Mouse (Mus musculus) liver, embryonic 16.5 days (tissue): ENCODE measurements around the gene Ranbp3. TPM values are rescaled to one million over a fixed set of nuclear protein-coding genes. Genes with fewer than 3 reads are reported as not detected.

Experiments used
- ATAC-seq: fragments of 200-750 bp; cut with Nextera tagmentation; 2 replicates; pipeline ENCODE4 v1.8.0; 2017; ENCODE audit warnings: low read depth, mild to moderate bottlenecking, moderate number of reproducible peaks, moderate library complexity
- H3K27ac ChIP-seq: fragments of 300-500 bp; sonication (generic); 2 replicates; pipeline ENCODE4 v1.5.1; 2014; ENCODE audit warnings: mild to moderate bottlenecking, low read length
- H3K27me3 ChIP-seq: fragments of 300-500 bp; sonication (generic); 2 replicates; pipeline ENCODE4 v1.6.1; 2014; ENCODE audit warnings: low read depth, low read length, mixed read lengths; ENCODE audit not compliant: control insufficient read depth, insufficient read depth
- H3K36me3 ChIP-seq: fragments of 300-500 bp; sonication (generic); 2 replicates; pipeline ENCODE4 v1.6.1; 2014; ENCODE audit warnings: mild to moderate bottlenecking; ENCODE audit not compliant: control insufficient read depth, insufficient read depth
- H3K4me1 ChIP-seq: fragments of 300-500 bp; sonication (generic); 2 replicates; pipeline ENCODE4 v1.6.1; 2014; ENCODE audit warnings: low read depth, low read length, mixed read lengths; ENCODE audit not compliant: control insufficient read depth
- H3K4me2 ChIP-seq: fragments of 300-500 bp; sonication (generic); 2 replicates; pipeline ENCODE4 v1.6.1; 2014; ENCODE audit warnings: low read depth, low read length, mixed read lengths
- H3K4me3 ChIP-seq: fragments of 300-500 bp; sonication (generic); 2 replicates; pipeline ENCODE4 v1.5.1; 2014; ENCODE audit warnings: low read depth, mild to moderate bottlenecking, low read length
- H3K9ac ChIP-seq: fragments of 300-500 bp; sonication (generic); 2 replicates; pipeline ENCODE4 v1.6.1; 2014; ENCODE audit warnings: low read depth, low read length
- H3K9me3 ChIP-seq: fragments of 300-500 bp; sonication (generic); replicated peaks from 2 replicates; pipeline ENCODE4 v1.6.1; 2016; ENCODE audit warnings: low read length; ENCODE audit not compliant: control insufficient read depth
- WGBS: fragments of 180-500 bp; shearing (Covaris S2); extraction: QIAGEN DNeasy Blood & Tissue Kit; methylation state at CpG from one replicate; pipeline ENCODE4 v1.1.7; 2014; ENCODE audit not compliant: insufficient replicate concordance; 5-methylcytosine and 5-hydroxymethylcytosine counted together
- polyA plus RNA-seq: library from polyadenylated mRNA; unstranded; fragments of >200 nt; fragmentation: Nextera tagmentation; extraction: Ambion mirVana; gene quantifications from 2 replicates; pipeline ENCODE4 v1.2.1, GENCODE M21; 2015

Ranbp3 gene
- polyA plus RNA-seq, 1 experiment from 2014 or later = 35.9 TPM

DNA sequence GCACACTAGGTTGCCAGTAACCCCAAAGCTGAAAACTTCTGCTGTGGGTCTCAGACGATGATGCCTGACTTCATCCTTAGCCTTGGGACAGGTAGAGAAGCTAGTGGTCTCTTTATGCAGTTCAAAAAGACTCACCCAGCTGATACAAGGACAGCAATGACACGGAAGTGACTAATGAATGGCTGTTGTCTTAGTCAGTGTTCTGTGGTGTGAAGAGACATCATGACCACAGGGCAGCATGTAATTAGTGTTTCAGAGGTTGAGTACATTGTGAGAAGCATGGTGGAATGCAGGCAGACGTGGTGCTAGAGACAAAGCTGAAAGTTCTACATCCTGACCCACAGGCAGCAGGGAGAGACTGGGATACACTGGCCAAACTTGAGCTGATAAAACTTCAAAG is 5.5 kb upstream of the Ranbp3 start:
- Histone ChIP-seq H3K4me1 (no peaks in the 10 kb centered on the region; the same call in none of the 2 replicates), H3K4me3 (no peak overlapping the region), H3K4me2 (no peak overlapping the region), H3K9me3 (no peaks in the 10 kb centered on the region), H3K27ac (no peak overlapping the region), H3K27me3 (peaks cover 16% of the 10 kb centered on the region), H3K36me3 (no peaks in the 10 kb centered on the region), H3K9ac (no peak overlapping the region)
- no peak for ATAC-seq
- WGBS = 56% methylated on average over 3 of the region's 3 CpGs

- Histone ChIP-seq H3K27ac (no peak overlapping the region), H3K9ac (peak overlapping the region; percentile 17; the same call in 1 of the 2 replicates), H3K4me2 (peak overlapping the region; percentile 72), H3K4me3 (peak overlapping the region; percentile 50), H3K36me3 (no peaks in the 10 kb centered on the region), H3K27me3 (peaks cover 16% of the 10 kb centered on the region), H3K4me1 (no peaks in the 10 kb centered on the region; the same call in none of the 2 replicates), H3K9me3 (no peaks in the 10 kb centered on the region)
- 5% methylated on average over 31 of the region's 31 CpGs for WGBS
- no peak for ATAC-seq
These were observed 4.5 kb upstream of the Ranbp3 start for GRCm38 (mm10) chr17:56668384-56669144.

- 79% methylated on average over 8 of the region's 8 CpGs for WGBS
- Histone ChIP-seq H3K27me3 (peaks cover 16% of the 10 kb centered on the region), H3K4me3 (no peak overlapping the region), H3K4me2 (no peak overlapping the region), H3K27ac (no peak overlapping the region), H3K9me3 (no peaks in the 10 kb centered on the region), H3K4me1 (peaks cover 7% of the 10 kb centered on the region), H3K9ac (no peak overlapping the region), H3K36me3 (no peaks in the 10 kb centered on the region)
- ATAC-seq = no peak
These were observed 3.3 kb upstream of the Ranbp3 start for GRCm38 (mm10) chr17:56669766-56670165.

DNA sequence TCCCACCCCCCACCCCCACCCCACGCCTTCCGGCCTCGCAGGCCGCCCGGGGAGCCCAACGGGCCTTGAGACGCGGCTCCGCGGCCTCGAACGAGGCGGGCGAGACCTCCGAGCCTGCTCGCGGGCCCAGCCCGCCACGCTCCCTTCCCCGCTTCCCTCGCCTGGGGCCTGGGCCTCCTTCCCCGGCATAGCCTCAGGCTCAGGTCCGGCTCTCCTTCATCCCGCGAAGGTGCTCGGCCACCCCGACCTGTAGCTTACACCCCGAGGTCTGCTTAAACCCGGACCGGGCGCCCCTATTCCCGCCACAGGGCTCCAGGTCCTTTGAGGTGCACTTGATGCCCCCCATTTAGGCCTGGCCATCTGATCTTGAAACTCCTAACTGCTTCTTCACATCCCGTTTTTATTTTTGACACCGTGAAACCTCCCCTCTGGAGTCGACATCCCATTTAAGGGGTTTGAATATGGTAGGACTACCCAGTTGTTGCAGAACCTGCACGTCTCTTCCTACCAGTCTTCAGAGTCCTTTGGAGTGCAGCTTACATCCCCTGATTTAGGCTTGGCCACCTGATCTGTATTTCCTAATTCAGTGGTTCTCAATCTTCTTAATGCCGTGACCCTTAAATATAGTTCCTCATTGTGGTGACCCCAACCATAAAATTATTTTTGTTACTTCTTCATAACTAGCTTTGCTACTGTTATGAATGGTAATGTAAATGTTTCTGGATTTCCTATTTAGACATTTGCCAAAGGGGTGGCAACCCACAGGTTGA is 738 bp downstream of the Ranbp3 start:
- Histone ChIP-seq H3K9ac (peak overlapping the region; percentile 96), H3K4me3 (peak overlapping the region; percentile 92), H3K4me1 (peaks cover 23% of the 10 kb centered on the region), H3K9me3 (no peaks in the 10 kb centered on the region), H3K27ac (peak overlapping the region; percentile 86), H3K27me3 (no peaks in the 10 kb centered on the region; the same call in 1 of the 2 replicates), H3K4me2 (peak overlapping the region; percentile 76), H3K36me3 (peaks cover 10% of the 10 kb centered on the region; the same call in 1 of the 2 replicates)
- peak; percentile 8; the same call in 1 of the 2 replicates for ATAC-seq
- WGBS = under 1% methylated on average over 37 of the region's 37 CpGs

DNA sequence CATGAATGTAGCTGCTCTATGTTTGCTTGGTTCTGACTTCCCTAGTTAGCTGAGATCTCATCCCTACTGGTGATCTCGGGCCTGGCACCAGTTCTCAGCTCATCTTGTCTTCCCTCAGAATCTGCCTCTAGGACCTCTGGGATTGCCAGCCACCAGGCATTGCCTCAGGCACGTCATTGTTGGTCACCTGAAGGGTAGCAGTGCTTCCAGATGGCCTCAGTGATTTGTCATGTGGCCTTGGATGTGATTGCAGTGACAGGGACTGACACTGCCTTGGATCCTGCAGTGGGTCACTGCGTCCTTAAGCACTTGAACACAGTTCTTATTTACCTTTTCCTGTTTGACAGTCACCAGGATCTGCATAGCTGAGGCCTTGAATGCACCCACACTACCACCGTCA is 8.7 kb downstream of the Ranbp3 start:
- 75% methylated on average over 4 of the region's 4 CpGs for WGBS
- H3K27ac ChIP-seq = no peak overlapping the region

DNA sequence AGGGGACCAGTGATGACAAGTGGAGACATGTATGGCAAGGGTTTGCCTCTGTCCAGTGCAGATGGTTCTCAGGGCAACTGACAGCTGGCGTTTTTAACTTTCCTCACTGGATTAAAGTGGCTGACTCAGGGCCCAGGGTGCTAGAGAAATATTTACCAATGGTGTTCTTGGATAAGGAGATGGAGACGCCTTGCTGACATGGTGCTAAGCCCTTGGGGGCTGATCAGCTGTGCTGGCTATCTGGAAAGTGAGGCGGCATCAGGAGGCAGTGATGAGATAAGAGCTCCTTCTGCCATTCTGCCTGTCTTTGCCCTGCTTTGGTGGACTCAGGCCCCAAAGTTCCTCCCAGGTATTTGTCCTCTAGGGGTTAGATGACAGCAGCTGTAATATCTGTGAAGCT is 9.8 kb downstream of the Ranbp3 start:
- 25% methylated on average over 3 of the region's 3 CpGs for whole genome bisulfite sequencing
- no peaks in the 10 kb centered on the region for H3K27me3 ChIP-seq
- peak overlapping the region; percentile 18 for H3K4me2 ChIP-seq
- peak overlapping the region; percentile 19; the same call in 1 of the 2 replicates for H3K9ac ChIP-seq
- peak; percentile 77 for ATAC-seq
- peaks cover 38% of the 10 kb centered on the region for H3K4me1 ChIP-seq
- H3K27ac ChIP-seq = peak overlapping the region; percentile 59; the same call in 1 of the 2 replicates
- peaks cover 21% of the 10 kb centered on the region for H3K36me3 ChIP-seq
- H3K9me3 ChIP-seq = no peaks in the 10 kb centered on the region
- H3K4me3 ChIP-seq = no peak overlapping the region

More for the DNA sequence above, 8.7 kb downstream of the Ranbp3 start:
- Histone ChIP-seq H3K36me3 (peaks cover 26% of the 10 kb centered on the region), H3K4me2 (no peak overlapping the region), H3K4me1 (peaks cover 29% of the 10 kb centered on the region), H3K9ac (no peak overlapping the region), H3K9me3 (no peaks in the 10 kb centered on the region), H3K27me3 (no peaks in the 10 kb centered on the region), H3K4me3 (no peak overlapping the region)
- ATAC-seq = no peak

GRCm38 (mm10) chr17:56683546-56684140 is 10.5 kb downstream of the Ranbp3 start:
- Histone ChIP-seq H3K9ac (no peak overlapping the region), H3K4me2 (no peak overlapping the region), H3K4me1 (peaks cover 46% of the 10 kb centered on the region), H3K9me3 (no peaks in the 10 kb centered on the region), H3K27ac (peak overlapping the region; percentile 59; the same call in 1 of the 2 replicates), H3K36me3 (peaks cover 21% of the 10 kb centered on the region), H3K4me3 (no peak overlapping the region), H3K27me3 (no peaks in the 10 kb centered on the region)
- 78% methylated on average over 5 of the region's 5 CpGs for WGBS
- ATAC-seq = no peak

GRCm38 (mm10) chr17:56684649-56685048 is 11.6 kb downstream of the Ranbp3 start:
- H3K4me2 ChIP-seq = no peak overlapping the region
- no peak for ATAC-seq
- peaks cover 21% of the 10 kb centered on the region for H3K36me3 ChIP-seq
- no peaks in the 10 kb centered on the region for H3K9me3 ChIP-seq
- no peak overlapping the region for H3K27ac ChIP-seq
- no peak overlapping the region for H3K9ac ChIP-seq
- peaks cover 48% of the 10 kb centered on the region for H3K4me1 ChIP-seq
- WGBS = 82% methylated on average over 2 of the region's 2 CpGs
- H3K27me3 ChIP-seq = no peaks in the 10 kb centered on the region
- H3K4me3 ChIP-seq = no peak overlapping the region
